Mouse (Mus musculus) E14TG2a.4 (cell line): ENCODE measurements at regions not wholly inside any gene's neighbourhood (a gene's known extent, or its start where the extent isn't known, plus 50 kb on each side); places are given as distances from the start of the nearest gene placed in this dataset.

ENCODE experiments used
- CTCF ChIP-seq: conservative IDR thresholded peaks from 2 replicates; pipeline ENCODE4 v1.5.1; 2014; ENCODE audit warnings: low read length
- NANOG ChIP-seq: IDR thresholded peaks from 2 replicates; pipeline ENCODE4 v1.6.1; 2014; ENCODE audit warnings: borderline replicate concordance, low read length, mixed read lengths
- POU5F1 ChIP-seq: IDR thresholded peaks from 2 replicates; pipeline ENCODE4 v1.6.1; 2014; ENCODE audit warnings: low read length, borderline replicate concordance

GRCm38 (mm10) chr5:74769023-74769422 is 66.3 kb upstream of the Lnx1 start:
- TF ChIP-seq CTCF (no peak), POU5F1 (no peak), NANOG (no peak)
